Mouse (Mus musculus) spleen, embryonic (tissue): ENCODE data around the gene Mink1.
"Not testable (repeated sequence)": the region's sequence is repeated elsewhere in the genome, so short reads cannot be mapped to it uniquely, and the experiment has no call there.

Experiments
- CTCF ChIA-PET: fragments of 350-600 bp; sonication (Branson Sonifier 250); formaldehyde crosslinking; loops from one replicate; lab custom pipeline; 2022; lab: Charles Lee

Gene Mink1

GRCm38 (mm10) chr11:70553940-70554339 is 8.7 kb upstream of the Mink1 start:
- CTCF ChIA-PET: no interaction called here

GRCm38 (mm10) chr11:70557545-70557944 is 5.1 kb upstream of the Mink1 start:
- CTCF ChIA-PET: no interaction called here

- CTCF ChIA-PET: no interaction called here
Observed at GRCm38 (mm10) chr11:70561937-70562286, 769 bp upstream of the Mink1 start.

- CTCF ChIA-PET: no interaction called here
Observed at GRCm38 (mm10) chr11:70562995-70563469, 351 bp downstream of the Mink1 start.

- CTCF ChIA-PET: no interaction called here
Observed at GRCm38 (mm10) chr11:70563470-70564275, 992 bp downstream of the Mink1 start.

- CTCF ChIA-PET: no interaction called here
Observed at GRCm38 (mm10) chr11:70564276-70564873, 1.7 kb downstream of the Mink1 start.

GRCm38 (mm10) chr11:70566586-70566985 is 3.9 kb downstream of the Mink1 start:
- CTCF ChIA-PET: no interaction called here

GRCm38 (mm10) chr11:70570614-70571013 is 7.9 kb downstream of the Mink1 start:
- CTCF ChIA-PET: not testable (repeated sequence)

GRCm38 (mm10) chr11:70571641-70572040 is 9.0 kb downstream of the Mink1 start:
- CTCF ChIA-PET: no interaction called here

- CTCF ChIA-PET: no interaction called here
Observed at GRCm38 (mm10) chr11:70572348-70572902, 9.7 kb downstream of the Mink1 start.

- CTCF ChIA-PET: interaction anchor here (0.6 to 0.7 kb wide), 2 partner anchors 141 to 171 kb away, joined by 3 to 6 read pairs; no protein-coding TSS in a partner anchor
Observed at GRCm38 (mm10) chr11:70573872-70574271, 11.2 kb downstream of the Mink1 start.

- CTCF ChIA-PET: interaction anchor here (0.5 kb wide), 1 partner anchor 384 kb away, joined by 3 read pairs; no protein-coding TSS in a partner anchor
Observed at GRCm38 (mm10) chr11:70577201-70577600, 14.5 kb downstream of the Mink1 start.

- CTCF ChIA-PET: no interaction called here
Observed at GRCm38 (mm10) chr11:70578962-70579361, 16.3 kb downstream of the Mink1 start.

GRCm38 (mm10) chr11:70579710-70580357 is 17.2 kb downstream of the Mink1 start:
- CTCF ChIA-PET: no interaction called here

GRCm38 (mm10) chr11:70580358-70580720 is 17.7 kb downstream of the Mink1 start:
- CTCF ChIA-PET: no interaction called here

- CTCF ChIA-PET: no interaction called here
Observed at GRCm38 (mm10) chr11:70580921-70581320, 18.2 kb downstream of the Mink1 start.

- CTCF ChIA-PET: no interaction called here
Observed at GRCm38 (mm10) chr11:70582196-70582595, 19.5 kb downstream of the Mink1 start.

GRCm38 (mm10) chr11:70583022-70583714 is 20.5 kb downstream of the Mink1 start:
- CTCF ChIA-PET: no interaction called here

GRCm38 (mm10) chr11:70583775-70584174 is 21.1 kb downstream of the Mink1 start:
- CTCF ChIA-PET: no interaction called here

GRCm38 (mm10) chr11:70585457-70585856 is 22.8 kb downstream of the Mink1 start:
- CTCF ChIA-PET: interaction anchor here (0.5 kb wide), 1 partner anchor 220 kb away, joined by 3 read pairs; no protein-coding TSS in a partner anchor

GRCm38 (mm10) chr11:70586261-70586660 is 23.6 kb downstream of the Mink1 start:
- CTCF ChIA-PET: interaction anchor here (1.1 kb wide), 1 partner anchor 12 kb away, joined by 4 read pairs; no protein-coding TSS in a partner anchor
